Mouse (Mus musculus) monocyte, adult 5-6 weeks (primary cell): ENCODE data around the gene Mob1b. TPM values are rescaled to one million over a fixed set of nuclear protein-coding genes. Genes with fewer than 3 reads are reported as not detected.

ENCODE experiments used
- ATAC-seq: fragments of 153-309, 156-312 bp; replicated peaks from 2 replicates; pipeline ENCODE4 v1.8.0; 2017; ENCODE audit warnings: mild to moderate bottlenecking; ENCODE audit not compliant: low TSS enrichment, insufficient number of reproducible peaks, severe bottlenecking, poor library complexity, low FRiP score
- total RNA-seq: library from RNA; stranded (forward); fragments of 200-1000, 200-491, 200-594 nt; gene quantifications from 3 replicates; pipeline ENCODE4 v1.2.3, GENCODE M21; 2017

Mob1b gene
- 12.2 to 18.6 TPM (median 16.3 TPM) in 3 replicates for total RNA-seq

- peak; percentile 89 for ATAC-seq
Measured at GRCm38 (mm10) chr5:88720116-88721002, at the start of gene Mob1b. Gene Mob1b (plus strand): TSS chr5:88720855.

DNA sequence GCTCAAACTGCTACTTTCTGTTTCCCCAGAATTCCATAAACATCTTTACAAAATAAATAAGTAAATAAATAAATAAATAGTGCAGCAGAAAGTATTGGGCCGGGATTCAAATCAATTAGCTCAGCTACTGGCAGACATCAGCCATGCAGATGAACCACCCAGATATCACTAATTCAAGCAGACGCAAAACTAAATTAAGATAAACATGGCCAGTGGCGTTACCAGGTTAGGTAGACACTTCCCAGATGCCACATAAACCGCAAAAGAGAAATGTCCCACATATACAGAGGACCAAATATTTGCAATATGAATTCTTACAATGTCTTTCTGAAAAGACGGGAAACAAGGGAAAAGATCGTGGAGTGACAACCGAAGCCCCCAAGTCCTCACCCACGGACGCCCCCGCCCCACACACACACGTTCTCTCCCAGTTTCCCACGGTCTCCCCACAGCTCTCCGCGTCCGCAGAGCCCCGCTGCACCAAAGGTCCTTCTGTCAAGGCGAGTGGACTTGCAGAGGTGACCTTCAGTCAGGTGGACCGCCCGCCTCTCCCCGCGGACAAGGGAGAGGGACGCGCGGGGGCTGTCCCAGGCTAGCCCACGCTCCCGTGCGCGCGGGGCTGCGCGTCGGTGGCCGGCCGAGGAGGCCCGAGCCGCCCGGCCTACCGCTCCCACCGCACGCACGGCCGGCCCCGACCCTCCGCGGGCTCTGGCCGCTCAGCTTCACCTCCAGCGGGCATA is 45.8 kb upstream of the Mob1b start:
- ATAC-seq, result 0 out of 2 replicates have a peak, but pooled peaks have one; percentile 18

DNA sequence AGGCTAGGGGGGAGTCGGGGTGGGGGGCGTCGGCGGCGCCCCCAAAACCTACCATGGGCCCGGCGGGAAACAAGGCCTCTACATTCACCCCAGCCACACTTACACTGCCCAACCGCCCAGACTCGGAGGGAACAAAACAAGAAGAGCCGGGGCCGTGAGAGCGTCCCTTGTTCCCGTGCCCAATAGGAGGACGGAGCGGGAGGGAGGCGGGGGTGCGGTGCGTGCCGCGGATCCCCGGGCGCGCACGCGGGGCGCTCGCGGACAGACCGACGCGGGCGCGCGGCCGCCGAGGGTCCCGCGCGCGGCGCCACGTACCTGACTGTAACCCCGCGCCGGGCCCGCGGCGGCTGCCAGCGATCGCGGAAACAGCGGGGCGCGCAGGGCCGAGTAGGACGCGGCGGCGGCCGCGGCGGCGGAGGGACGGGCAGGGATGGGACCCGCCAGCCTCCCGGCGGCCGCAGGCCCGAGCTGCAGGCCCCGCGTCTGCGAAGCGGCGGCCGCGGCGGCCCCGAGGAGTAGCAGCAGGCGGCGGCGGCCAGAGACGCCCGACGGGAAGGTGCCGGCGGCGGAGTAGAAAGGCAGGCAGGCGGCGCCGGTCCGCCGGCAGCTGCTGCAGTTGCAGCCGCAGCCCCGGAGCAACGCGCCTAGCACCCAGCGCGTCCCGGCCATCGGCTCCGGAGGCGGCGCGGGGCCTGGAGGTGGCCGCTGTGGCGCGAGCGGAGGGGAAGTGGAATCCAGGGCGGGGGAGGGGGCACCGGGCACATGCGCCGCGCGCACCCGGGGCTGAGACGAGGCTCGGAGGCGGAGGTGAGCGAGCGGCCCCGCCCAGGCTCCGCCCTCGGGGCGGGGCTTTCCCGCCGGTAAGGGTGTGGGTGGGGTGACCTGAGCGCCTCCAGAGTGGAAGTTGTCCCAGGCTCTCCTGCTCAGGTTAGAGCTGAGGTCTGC is 44.9 kb upstream of the Mob1b start, which contains the start of gene Grsf1:
Grsf1 (minus strand) TSS at position 729 of the 945 bp plus-strand sequence.
- ATAC-seq, result peak; percentile 71

DNA sequence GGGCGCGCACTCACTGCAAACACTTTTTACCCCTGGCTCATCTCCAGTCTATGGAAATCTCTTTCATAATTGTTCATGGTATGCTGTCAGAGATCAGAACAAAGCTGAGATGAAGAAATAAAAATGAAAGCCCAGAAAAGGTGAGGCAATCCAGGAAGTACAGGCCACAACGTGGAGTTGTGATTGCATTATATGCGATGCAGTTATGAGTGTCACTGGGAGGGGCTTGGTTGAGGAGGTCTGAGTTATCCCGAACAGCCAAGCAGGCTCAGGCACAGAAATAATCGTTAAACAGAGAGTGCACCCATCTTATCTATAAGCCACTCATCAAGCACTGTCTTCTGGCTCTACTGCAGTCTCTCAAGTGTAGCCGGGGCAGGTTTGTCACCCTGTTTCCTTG is 41.7 kb upstream of the Mob1b start:
- ATAC-seq, result peak; percentile 15; the same call in 1 of the 2 replicates

- ATAC-seq, result no peak
Measured at GRCm38 (mm10) chr5:88679341-88679740, 41.3 kb upstream of the Mob1b start.

DNA sequence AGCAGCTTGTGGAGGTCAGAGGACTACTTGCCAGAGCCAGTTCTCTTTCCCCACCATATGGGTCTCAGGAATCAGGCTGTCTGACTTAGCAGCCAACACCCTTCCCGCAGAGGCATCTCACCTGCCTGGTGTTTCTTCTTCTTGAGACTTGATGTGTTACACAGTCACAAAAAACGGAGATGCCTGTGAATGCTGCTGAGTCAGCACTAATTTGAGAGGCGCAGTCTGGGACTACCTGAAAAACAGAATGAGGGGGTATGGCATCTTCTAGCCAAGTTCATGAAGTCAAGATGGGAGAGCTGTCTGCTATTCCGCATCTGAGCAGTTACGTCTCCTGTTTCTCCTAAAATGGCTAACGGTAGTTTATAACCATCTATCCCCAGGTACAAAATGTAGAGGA is 40.1 kb upstream of the Mob1b start:
- ATAC-seq, result no peak

GRCm38 (mm10) chr5:88683706-88684105 is 36.9 kb upstream of the Mob1b start:
- ATAC-seq, result no peak

DNA sequence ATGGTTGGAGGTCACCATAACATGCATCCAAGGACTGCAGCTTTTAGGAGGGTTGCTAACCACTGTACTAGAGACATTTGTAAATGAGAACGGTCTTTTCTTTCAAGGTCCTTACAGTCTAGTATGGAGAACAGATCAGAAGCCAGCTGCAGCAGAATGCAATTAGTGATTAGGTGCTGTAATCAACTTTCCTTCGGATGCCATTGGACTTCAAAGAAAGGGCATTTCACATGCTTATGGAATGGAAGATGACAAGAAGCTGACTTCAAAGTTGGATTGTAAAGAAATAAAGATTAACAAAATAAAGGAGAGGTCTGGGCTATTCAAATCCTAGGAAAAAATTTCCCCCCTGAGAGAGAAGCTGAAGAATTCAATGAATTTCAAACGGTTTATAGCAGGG is 36.4 kb upstream of the Mob1b start:
- no peak for ATAC-seq

GRCm38 (mm10) chr5:88685306-88685705 is 35.3 kb upstream of the Mob1b start:
- no peak for ATAC-seq

DNA sequence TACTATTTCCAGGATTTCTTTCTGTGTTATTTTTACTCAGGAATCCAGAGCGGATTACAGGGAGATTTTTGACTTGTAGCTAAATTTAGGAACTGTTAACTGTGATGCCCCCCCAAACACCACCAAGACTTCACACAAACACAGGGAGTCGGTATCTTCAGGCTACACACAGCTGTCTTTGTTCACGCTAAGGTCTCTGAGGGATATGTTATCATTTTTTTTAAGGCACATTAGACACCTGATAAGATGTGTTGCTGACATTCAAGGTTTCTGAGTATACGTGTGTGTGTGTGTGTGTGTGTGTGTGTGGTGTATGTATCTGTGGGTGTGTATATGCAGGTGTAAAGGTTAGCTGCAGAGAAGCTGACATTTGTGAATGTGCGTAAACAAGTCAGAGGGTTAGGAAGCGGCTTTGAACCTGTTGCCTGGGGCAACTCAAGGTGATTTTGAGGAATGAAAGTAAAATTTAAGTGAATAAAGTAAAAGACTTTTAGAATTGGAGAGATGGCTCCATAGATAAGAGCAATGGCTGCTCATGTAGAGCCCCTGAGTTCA is 34.8 kb upstream of the Mob1b start:
- ATAC-seq, result no peak

DNA sequence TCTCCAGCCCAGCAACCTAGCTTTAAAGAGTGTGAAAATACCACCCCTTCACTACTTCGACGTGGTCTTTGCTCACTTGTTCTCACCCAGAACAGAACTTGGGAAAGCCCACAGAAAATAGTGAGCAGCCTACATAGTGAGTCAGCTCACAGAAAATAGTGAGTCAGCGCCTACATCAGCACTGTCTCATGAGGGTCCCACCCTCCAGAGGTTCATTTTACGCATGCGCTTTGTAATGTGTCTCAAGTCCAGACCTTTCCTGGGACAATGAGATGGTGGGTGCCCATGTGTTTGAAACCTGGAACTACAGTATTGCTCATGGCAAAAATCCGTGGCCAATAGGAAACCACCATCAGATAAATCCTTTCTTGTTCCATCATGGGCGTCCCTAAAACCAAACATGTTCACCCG is 32.7 kb upstream of the Mob1b start:
- ATAC-seq, result no peak

DNA sequence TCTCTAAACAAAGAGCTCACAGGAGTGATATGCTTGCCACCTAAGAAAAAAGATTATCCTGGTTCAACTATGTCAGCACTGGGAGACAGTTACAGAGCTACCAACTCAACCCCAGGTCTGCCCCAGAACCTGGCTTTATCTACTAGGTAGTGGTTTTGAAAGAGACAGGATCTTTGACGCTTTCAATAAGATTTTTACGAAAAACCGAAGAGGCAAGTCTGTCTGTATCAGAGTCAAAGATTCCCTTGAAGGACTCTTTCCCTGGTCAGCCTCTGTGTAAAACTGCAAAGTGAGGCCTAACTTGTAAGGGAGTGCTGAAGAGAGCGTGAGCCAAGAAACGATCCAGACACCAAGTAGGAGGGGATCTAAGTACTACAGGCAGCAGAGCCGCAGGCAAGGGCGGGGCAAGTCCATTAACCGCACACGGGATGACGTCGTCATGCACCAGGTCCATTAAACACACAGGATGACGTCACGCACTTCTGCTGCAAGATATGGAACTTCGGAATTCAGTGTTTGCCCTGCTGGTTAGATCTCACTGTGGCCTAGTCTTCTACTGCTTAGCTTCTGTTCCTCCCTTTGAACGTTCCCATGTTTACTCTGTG is 32.0 kb upstream of the Mob1b start:
- ATAC-seq, result no peak

- 0 out of 2 replicates have a peak, but pooled peaks have one; percentile 59 for ATAC-seq
Measured at GRCm38 (mm10) chr5:88689279-88689938, 31.2 kb upstream of the Mob1b start.

DNA sequence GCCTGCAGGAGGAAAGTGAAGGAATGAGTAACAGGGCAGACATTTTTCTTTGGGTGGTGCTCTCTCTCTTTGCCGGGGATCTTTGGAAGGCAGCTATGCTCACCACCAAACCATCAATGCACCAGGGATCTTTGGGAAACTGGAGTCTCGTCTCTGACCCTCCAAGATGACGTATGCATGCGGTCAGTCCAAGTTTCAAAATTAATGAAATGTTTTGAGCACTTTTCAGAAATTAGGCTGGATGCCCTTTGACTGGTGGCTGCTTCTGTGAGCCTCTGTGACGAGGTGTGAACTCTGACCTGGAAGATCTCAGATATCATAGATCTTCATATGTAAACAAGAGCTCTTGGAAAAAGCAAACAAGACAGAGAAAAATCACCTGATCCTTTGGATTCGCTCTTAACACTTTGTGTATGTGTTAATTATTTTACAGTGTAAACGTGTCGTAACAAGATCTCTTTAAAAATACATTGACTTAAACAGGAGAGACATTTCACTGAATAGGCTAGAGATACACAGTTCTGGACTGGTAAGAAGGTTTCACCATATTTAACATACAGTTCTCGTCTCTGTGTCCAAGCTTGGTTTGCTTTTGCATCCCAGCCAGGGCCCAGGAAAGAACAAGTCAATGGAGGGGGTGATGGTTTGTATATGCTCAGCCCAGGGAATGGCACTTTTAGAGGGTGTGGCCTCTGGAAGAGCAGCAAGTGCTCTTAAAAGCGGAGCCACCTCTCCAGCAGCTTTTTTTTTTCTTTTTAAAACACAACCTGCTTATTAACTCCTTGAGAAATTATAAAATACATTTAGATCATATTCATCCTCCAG is 29.8 kb upstream of the Mob1b start:
- no peak for ATAC-seq

- ATAC-seq, result no peak
Measured at GRCm38 (mm10) chr5:88691506-88692095, 29.1 kb upstream of the Mob1b start.

GRCm38 (mm10) chr5:88692586-88692985 is 28.1 kb upstream of the Mob1b start:
- no peak for ATAC-seq
